Mouse (Mus musculus) stomach, embryonic 15.5 days (tissue): ENCODE data around the gene Atraid. TPM values are rescaled to one million over a fixed set of nuclear protein-coding genes. Genes with fewer than 3 reads are reported as not detected.

Experiments used
- ATAC-seq: fragments of 200-750 bp; cut with Nextera tagmentation; 2 replicates; pipeline ENCODE4 v1.8.0; 2017; ENCODE audit warnings: low read depth, moderate number of reproducible peaks, moderate TSS enrichment; ENCODE audit not compliant: insufficient read depth, low FRiP score
- H3K27ac ChIP-seq: fragments of 300-500 bp; sonication (generic); 2 replicates; pipeline ENCODE4 v1.5.1; 2015; ENCODE audit warnings: mild to moderate bottlenecking, inconsistent platforms
- H3K27me3 ChIP-seq: fragments of 300-500 bp; sonication (generic); replicated peaks from 2 replicates; pipeline ENCODE4 v1.6.1; 2015; ENCODE audit warnings: inconsistent platforms
- H3K36me3 ChIP-seq: fragments of 300-500 bp; sonication (generic); 2 replicates; pipeline ENCODE4 v1.6.1; 2015; ENCODE audit warnings: inconsistent platforms
- H3K4me1 ChIP-seq: fragments of 300-500 bp; sonication (generic); 2 replicates; pipeline ENCODE4 v1.6.1; 2015; ENCODE audit warnings: inconsistent platforms
- H3K4me2 ChIP-seq: fragments of 300-500 bp; sonication (generic); 2 replicates; pipeline ENCODE4 v1.6.1; 2015; ENCODE audit warnings: mild to moderate bottlenecking, inconsistent platforms
- H3K4me3 ChIP-seq: fragments of 300-500 bp; sonication (generic); replicated peaks from 2 replicates; pipeline ENCODE4 v1.5.1; 2015; ENCODE audit warnings: inconsistent platforms
- H3K9ac ChIP-seq: fragments of 300-500 bp; sonication (generic); 2 replicates; pipeline ENCODE4 v1.6.1; 2015; ENCODE audit warnings: inconsistent platforms
- H3K9me3 ChIP-seq: fragments of 300-500 bp; sonication (generic); 2 replicates; pipeline ENCODE4 v1.6.1; 2016; ENCODE audit warnings: inconsistent platforms
- WGBS: fragments of 180-500 bp; shearing (Covaris S2); methylation state at CpG from one replicate; pipeline ENCODE4 v1.1.7; 2015; 5-methylcytosine and 5-hydroxymethylcytosine counted together
- polyA plus RNA-seq: library from polyadenylated mRNA; unstranded; fragments of >200 nt; fragmentation: Nextera tagmentation; extraction: Ambion mirVana; gene quantifications from 2 replicates; pipeline ENCODE4 v1.2.1, GENCODE M21; 2015

The Atraid gene
- polyA plus RNA-seq, 1 experiment from 2014 or later, result 151 TPM

DNA sequence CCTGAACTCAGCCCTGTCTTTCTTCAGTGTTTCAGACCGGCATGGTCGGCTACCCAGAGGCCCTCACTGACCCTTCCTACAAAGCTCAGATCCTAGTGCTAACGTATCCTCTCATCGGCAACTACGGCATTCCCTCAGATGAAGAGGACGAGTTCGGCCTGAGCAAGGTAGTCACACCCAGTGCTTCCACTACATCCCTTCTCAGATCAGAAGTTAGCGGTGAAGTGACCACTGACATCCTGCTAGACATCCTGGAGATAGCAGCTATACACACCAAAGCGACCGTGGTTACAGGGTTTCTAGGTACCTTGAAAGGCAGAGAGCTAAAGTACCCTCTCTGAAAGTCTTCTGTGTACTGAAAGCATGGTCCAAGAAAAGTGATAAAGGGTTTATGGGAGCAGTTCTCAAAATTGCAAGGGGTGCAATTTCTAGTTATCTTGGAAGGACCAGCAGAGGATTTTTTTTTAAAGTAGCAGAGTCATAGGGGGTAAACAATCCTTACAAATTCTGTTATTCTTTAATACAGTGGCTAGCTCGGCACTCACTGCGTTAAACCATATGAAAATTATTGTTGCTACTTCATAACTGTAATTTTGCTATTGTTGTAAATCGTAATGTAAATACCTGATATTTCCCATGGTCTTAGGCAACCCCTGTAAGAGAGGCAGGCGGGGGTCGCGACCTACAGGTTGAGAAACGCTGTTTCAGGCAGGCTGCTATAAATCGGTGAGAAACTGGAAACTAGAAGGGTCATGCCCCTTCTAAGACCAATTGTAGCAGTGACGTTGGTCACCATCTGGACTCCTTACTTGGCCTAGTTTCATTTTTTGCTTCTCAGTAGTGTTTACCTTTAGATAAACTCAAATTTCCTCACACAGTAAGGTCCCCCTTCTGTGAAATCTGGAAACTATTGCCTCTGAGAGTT, 7.4 kb downstream of the Atraid start:
- peaks cover 9% of the 10 kb centered on the region; the same call in 1 of the 2 replicates for H3K4me1 ChIP-seq
- peaks cover 17% of the 10 kb centered on the region for H3K36me3 ChIP-seq
- peak overlapping the region; percentile 60 for H3K9ac ChIP-seq
- peak overlapping the region; percentile 59 for H3K4me3 ChIP-seq
- no peaks in the 10 kb centered on the region for H3K9me3 ChIP-seq
- no peaks in the 10 kb centered on the region for H3K27me3 ChIP-seq
- H3K4me2 ChIP-seq, result peak overlapping the region; percentile 85
- ATAC-seq, result peak; percentile 3; the same call in 1 of the 2 replicates
- WGBS, result 15% methylated on average over 19 of the region's 19 CpGs
- H3K27ac ChIP-seq, result peak overlapping the region; percentile 63; the same call in 1 of the 2 replicates

DNA sequence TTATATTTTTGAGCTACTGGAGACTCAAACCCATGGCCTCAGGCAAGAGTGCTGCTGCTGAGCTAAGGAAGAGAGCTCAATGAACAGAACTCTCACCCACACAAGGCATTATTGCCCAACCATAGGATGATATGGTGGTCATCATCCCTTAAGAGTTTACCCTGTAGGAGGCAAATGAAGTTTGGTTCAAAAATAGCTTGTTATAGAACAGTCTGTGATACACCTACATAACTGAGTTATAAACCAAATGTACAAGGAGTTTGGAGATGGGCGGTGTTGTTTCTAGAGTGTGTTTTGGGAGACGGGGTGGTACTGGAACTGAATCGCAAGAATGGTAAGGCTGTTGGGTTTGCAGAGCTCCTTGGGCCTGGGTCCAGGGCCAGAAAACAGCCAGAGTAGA, 21.7 kb downstream of the Atraid start:
- Histone ChIP-seq H3K27me3 (no peaks in the 10 kb centered on the region), H3K4me1 (no peaks in the 10 kb centered on the region), H3K36me3 (peaks cover 75% of the 10 kb centered on the region), H3K4me3 (no peak overlapping the region), H3K9me3 (no peaks in the 10 kb centered on the region), H3K4me2 (no peak overlapping the region), H3K9ac (no peak overlapping the region), H3K27ac (no peak overlapping the region)
- no peak for ATAC-seq
- WGBS, result 99% methylated on average over 3 of the region's 3 CpGs

DNA sequence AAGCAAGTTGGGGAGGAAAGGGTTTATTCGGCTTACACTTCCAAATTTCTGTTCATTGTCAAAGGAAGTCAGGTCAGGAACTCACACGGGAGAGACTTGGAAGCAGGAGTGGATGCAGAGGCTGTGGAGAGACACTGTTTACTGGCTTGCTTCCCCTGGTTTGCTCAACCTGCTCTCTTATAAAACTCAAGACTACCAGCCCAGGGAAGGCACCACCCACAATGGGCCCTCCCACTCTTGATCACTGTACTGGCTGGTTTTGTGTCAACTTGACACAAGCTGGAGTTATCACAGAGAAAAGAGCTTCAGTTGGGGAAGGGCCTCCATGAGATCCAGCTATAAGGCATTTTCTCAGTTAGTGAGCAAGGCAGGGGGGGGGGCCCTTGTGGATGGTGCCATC, 22.9 kb downstream of the Atraid start:
- Histone ChIP-seq H3K9me3 (no peaks in the 10 kb centered on the region), H3K36me3 (peaks cover 88% of the 10 kb centered on the region), H3K9ac (no peak overlapping the region), H3K4me2 (no peak overlapping the region), H3K4me3 (no peak overlapping the region), H3K27me3 (no peaks in the 10 kb centered on the region), H3K27ac (no peak overlapping the region), H3K4me1 (no peaks in the 10 kb centered on the region)
- WGBS, result 78% methylated on average over 2 of the region's 2 CpGs
- no peak for ATAC-seq

DNA sequence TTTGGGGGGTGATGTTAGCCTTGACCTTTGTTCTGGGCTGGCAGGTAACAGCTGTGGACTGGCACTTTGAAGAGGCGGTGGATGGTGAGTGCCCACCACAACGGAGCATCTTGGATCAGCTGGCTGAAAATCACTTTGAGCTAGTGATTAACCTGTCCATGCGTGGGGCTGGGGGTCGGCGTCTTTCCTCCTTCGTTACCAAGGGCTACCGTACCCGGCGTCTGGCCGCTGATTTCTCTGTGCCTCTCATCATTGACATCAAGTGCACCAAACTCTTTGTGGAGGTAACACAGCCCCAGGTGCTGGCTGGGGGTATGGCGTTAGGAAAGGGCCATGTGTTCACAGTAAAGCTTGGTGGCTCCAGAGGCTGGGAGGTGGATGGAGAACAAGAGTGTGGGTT, 23.7 kb downstream of the Atraid start:
- H3K9ac ChIP-seq, result no peak overlapping the region
- 94% methylated on average over 11 of the region's 11 CpGs for WGBS
- no peaks in the 10 kb centered on the region for H3K9me3 ChIP-seq
- no peak overlapping the region for H3K4me2 ChIP-seq
- no peaks in the 10 kb centered on the region for H3K27me3 ChIP-seq
- ATAC-seq, result no peak
- H3K36me3 ChIP-seq, result peaks cover 89% of the 10 kb centered on the region
- H3K4me1 ChIP-seq, result no peaks in the 10 kb centered on the region
- H3K27ac ChIP-seq, result no peak overlapping the region
- H3K4me3 ChIP-seq, result no peak overlapping the region

DNA sequence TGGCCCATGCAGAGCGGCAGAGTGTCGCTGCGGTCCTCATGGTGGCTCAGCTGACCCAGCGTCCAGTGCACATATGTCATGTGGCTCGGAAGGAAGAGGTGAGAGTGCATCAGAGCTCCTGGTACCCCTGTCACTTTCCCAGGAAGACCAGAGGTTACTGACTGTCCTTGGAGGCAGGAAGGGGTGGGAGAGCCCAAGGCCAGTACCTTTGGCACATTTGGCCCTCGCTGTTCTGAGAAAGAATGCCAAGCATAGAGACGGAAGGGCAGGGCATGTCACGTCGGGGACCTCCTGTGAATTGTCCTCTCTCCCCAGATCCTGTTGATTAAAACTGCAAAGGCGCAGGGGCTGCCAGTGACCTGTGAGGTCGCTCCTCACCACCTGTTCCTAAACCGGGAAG, 25.1 kb downstream of the Atraid start:
- ATAC-seq, result no peak
- no peak overlapping the region for H3K27ac ChIP-seq
- H3K9ac ChIP-seq, result no peak overlapping the region
- no peaks in the 10 kb centered on the region for H3K4me1 ChIP-seq
- H3K36me3 ChIP-seq, result peaks cover 89% of the 10 kb centered on the region
- 89% methylated on average over 12 of the region's 12 CpGs for WGBS
- H3K9me3 ChIP-seq, result no peaks in the 10 kb centered on the region
- H3K4me3 ChIP-seq, result no peak overlapping the region
- H3K4me2 ChIP-seq, result no peak overlapping the region
- no peaks in the 10 kb centered on the region for H3K27me3 ChIP-seq

DNA sequence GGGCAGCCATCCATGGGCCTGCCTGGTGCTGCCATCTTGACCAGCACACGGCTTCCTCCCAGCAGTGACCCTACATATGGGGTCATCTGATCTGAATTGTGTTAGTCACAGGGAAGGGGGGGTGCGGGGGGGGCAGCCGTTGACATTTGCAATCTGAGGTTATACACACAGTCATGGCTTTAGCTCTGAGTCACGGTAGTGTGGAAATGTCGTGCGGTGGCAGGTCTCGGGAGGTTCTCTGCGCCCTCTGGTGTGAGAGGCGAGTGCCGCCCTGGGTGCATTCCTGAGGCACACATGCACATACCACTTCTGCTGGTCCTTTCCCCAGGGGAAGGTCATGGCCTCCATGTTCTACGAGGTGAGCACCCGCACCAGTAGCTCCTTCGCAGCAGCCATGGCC, 28.2 kb downstream of the Atraid start:
- Histone ChIP-seq H3K9me3 (no peaks in the 10 kb centered on the region), H3K4me1 (0 out of 2 replicates have a peak, but pooled peaks cover 3% of the 10 kb centered on the region), H3K4me3 (no peak overlapping the region), H3K4me2 (no peak overlapping the region), H3K27ac (no peak overlapping the region), H3K27me3 (no peaks in the 10 kb centered on the region), H3K9ac (no peak overlapping the region), H3K36me3 (peaks cover 73% of the 10 kb centered on the region)
- ATAC-seq, result no peak
- 83% methylated on average over 13 of the region's 13 CpGs for WGBS

DNA sequence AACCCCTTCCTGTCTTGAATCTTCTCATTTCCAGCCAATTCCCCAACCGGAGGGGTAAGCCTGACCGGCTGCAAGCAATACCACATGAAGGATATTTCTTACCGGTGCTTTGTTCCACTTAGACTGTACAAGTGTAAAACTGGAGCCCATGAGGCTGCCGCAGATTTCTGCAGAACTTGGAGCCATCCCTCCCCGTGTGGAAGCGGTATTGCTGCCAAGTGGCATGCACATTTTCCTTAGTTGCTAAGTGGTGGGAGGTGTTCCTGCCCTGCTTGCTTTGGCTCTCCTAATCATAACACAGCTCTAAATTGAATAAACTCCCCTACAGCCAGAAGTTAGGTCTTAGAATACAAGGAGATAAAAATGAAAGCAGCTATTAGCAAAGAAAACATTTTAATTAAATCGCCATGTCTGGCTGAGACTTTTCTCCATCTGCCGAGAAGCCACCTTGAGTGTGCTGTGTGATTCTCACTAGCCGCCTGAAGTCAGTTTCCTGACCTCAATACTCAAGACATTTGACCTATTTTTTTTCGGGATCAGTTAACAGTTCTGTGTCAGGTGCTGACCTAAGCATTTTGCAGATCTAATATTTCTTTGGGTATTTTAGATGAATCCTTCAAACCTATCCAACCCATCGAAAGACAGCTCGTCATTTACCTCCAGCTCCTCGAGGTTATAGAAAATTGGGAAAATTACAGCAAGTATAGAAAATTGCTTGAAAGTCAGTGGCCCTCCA, 32.1 kb downstream of the Atraid start:
- 70% methylated on average over 13 of the region's 13 CpGs for WGBS
- H3K4me1 ChIP-seq, result peaks cover 3% of the 10 kb centered on the region; the same call in 1 of the 2 replicates

DNA sequence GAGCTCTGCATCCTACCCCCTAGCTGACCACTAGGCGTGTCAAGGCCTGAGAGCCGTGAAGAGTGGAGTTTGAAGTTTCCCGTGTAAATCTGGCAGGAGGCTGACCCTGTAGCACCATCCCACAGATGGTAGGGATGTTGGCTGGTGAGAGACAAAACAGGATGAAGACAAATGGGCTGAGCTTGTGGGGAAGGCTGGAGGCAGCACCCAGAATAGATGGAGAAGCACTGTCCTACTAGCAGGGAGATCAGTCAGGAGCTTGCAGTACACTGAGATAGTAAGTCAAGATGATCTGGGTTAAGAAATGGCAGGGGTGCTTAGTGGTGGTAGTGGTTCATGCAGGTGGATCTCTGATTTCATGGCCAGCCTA, 32.7 kb downstream of the Atraid start:
- H3K4me3 ChIP-seq, result no peak overlapping the region
- H3K9me3 ChIP-seq, result no peaks in the 10 kb centered on the region
- no peak overlapping the region for H3K4me2 ChIP-seq
- 59% methylated on average over 3 of the region's 3 CpGs for WGBS
- ATAC-seq, result no peak
- H3K27me3 ChIP-seq, result no peaks in the 10 kb centered on the region
- H3K4me1 ChIP-seq, result peaks cover 3% of the 10 kb centered on the region; the same call in 1 of the 2 replicates
- H3K36me3 ChIP-seq, result peaks cover 32% of the 10 kb centered on the region; the same call in 1 of the 2 replicates
- no peak overlapping the region for H3K9ac ChIP-seq
- no peak overlapping the region for H3K27ac ChIP-seq

More for the DNA sequence above, 32.1 kb downstream of the Atraid start:
- Histone ChIP-seq H3K9me3 (no peaks in the 10 kb centered on the region), H3K4me2 (no peak overlapping the region), H3K9ac (no peak overlapping the region), H3K27ac (no peak overlapping the region), H3K36me3 (peaks cover 38% of the 10 kb centered on the region; the same call in 1 of the 2 replicates), H3K27me3 (no peaks in the 10 kb centered on the region), H3K4me3 (no peak overlapping the region)
- ATAC-seq, result no peak

DNA sequence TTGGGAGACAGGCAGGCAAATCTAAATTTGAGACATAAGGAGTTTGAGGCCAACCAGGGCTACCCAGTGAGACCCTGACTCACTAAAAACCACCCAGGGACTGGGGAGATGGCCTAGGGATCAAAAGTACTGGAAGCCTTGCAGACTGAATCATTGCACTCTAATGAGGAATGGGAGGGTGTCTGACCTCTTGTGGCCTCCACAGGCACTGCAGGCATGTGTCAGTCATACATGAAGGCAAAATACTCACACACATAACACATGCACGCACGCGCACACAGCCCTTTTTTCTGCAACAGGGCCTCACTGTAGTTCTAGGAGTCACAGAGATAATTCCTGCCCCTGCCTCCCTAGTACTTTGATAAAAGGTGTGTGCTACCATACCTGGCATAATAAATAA, 33.3 kb downstream of the Atraid start:
- whole genome bisulfite sequencing, result 81% methylated on average over 3 of the region's 3 CpGs

DNA sequence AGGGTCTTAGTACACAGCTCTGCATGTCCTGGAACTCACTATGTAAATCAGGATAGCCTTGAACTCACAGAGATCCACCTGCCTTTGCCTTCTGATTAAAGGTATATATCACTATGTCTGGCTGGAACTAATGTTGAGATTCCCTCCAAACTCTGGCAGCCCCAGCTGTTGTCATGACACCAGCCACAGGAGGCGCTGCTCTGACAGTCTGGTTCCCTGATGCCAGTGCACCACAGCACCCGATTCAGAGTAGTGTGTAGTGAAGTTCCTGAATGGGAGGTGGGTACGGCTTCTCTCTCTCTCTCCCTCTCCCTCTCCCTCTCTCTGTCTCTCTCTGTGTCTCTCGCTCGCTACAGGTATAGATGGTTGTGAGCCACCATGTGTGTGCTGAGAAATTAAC, 34.2 kb downstream of the Atraid start:
- H3K27ac ChIP-seq, result no peak overlapping the region
- no peaks in the 10 kb centered on the region for H3K9me3 ChIP-seq
- no peak overlapping the region for H3K4me2 ChIP-seq
- H3K9ac ChIP-seq, result no peak overlapping the region
- H3K36me3 ChIP-seq, result peaks cover 17% of the 10 kb centered on the region; the same call in 1 of the 2 replicates
- peaks cover 3% of the 10 kb centered on the region; the same call in 1 of the 2 replicates for H3K4me1 ChIP-seq
- H3K27me3 ChIP-seq, result 0 out of 2 replicates have a peak, but pooled peaks cover 4% of the 10 kb centered on the region
- no peak overlapping the region for H3K4me3 ChIP-seq
- WGBS, result 21% methylated on average over 5 of the region's 5 CpGs
- no peak for ATAC-seq

More for the DNA sequence above, 33.3 kb downstream of the Atraid start:
- ATAC-seq, result no peak
- Histone ChIP-seq H3K9ac (no peak overlapping the region), H3K4me3 (no peak overlapping the region), H3K27ac (no peak overlapping the region), H3K4me2 (no peak overlapping the region), H3K27me3 (0 out of 2 replicates have a peak, but pooled peaks cover 3% of the 10 kb centered on the region), H3K4me1 (peaks cover 3% of the 10 kb centered on the region; the same call in 1 of the 2 replicates), H3K36me3 (peaks cover 27% of the 10 kb centered on the region; the same call in 1 of the 2 replicates), H3K9me3 (no peaks in the 10 kb centered on the region)

DNA sequence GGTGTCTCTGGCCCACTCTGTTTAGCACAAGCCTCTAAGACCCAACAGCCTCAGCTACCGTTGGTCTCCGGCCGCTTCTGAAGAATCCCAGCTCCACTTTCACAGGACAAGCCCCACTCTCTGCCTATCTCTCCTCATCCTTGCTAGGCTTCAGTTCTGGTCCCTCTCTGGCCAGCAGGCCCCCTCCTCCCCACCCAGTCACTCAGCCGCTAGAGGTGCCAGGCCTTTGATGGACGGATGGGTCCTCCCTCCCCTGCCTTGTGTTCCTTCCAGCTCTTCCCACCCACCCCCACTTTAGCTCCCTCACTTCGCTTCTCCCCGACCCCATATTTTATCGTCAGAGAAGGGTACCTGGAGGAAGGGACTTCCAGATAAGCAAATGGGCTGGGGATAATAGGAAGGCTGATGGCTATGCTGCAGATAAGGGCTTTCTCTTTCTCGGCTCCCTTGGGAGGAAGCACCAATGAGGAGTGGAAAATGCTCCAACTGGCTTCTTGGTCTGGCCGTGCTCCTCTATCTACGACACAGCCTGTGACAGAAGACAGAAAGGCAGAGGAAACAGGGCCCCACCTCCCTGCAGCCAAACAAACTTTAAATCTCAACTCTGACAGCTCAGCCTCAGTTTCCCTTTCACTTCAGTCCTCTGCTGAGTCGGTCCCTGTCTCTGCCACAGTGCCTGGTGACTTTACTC, 35.0 kb downstream of the Atraid start:
- ATAC-seq, result no peak
- H3K4me1 ChIP-seq, result peaks cover 3% of the 10 kb centered on the region; the same call in 1 of the 2 replicates
- 0 out of 2 replicates have a peak, but pooled peaks cover 10% of the 10 kb centered on the region for H3K36me3 ChIP-seq
- H3K4me3 ChIP-seq, result no peak overlapping the region
- 28% methylated on average over 12 of the region's 12 CpGs for WGBS
- H3K27ac ChIP-seq, result no peak overlapping the region
- H3K9me3 ChIP-seq, result no peaks in the 10 kb centered on the region
- no peak overlapping the region for H3K4me2 ChIP-seq
- no peak overlapping the region for H3K9ac ChIP-seq
- peaks cover 8% of the 10 kb centered on the region; the same call in 1 of the 2 replicates for H3K27me3 ChIP-seq
